Mouse (Mus musculus) hindbrain, embryonic 11.5 days (tissue): ENCODE data around the gene Eddm3b. TPM values are rescaled to one million over a fixed set of nuclear protein-coding genes. Genes with fewer than 3 reads are reported as not detected.

Experiments used
- ATAC-seq: fragments of 200-750 bp; cut with Nextera tagmentation; 2 replicates; pipeline ENCODE4 v1.8.0; 2017; ENCODE audit warnings: mild to moderate bottlenecking, moderate TSS enrichment, moderate library complexity; ENCODE audit not compliant: low FRiP score
- DNase-seq: peaks from one replicate; pipeline ENCODE4 v3.0.0-alpha.2; 2015; ENCODE audit warnings: low spot score
- H3K27ac ChIP-seq: fragments of 300-500 bp; sonication (generic); 2 replicates; pipeline ENCODE4 v1.5.1; 2014; ENCODE audit warnings: mild to moderate bottlenecking, low read depth, low read length
- H3K27me3 ChIP-seq: fragments of 300-500 bp; sonication (generic); 2 replicates; pipeline ENCODE4 v1.6.1; 2014; ENCODE audit warnings: mild to moderate bottlenecking, low read length, moderate library complexity, mixed read lengths; ENCODE audit not compliant: control insufficient read depth, insufficient read depth
- H3K36me3 ChIP-seq: fragments of 300-500 bp; sonication (generic); 2 replicates; pipeline ENCODE4 v1.6.1; 2014; ENCODE audit warnings: mild to moderate bottlenecking, low read length, moderate library complexity, mixed read lengths; ENCODE audit not compliant: control insufficient read depth, insufficient read depth
- H3K4me1 ChIP-seq: fragments of 300-500 bp; sonication (generic); replicated peaks from 2 replicates; pipeline ENCODE4 v1.6.1; 2014; ENCODE audit warnings: low read length, mixed read lengths; ENCODE audit not compliant: control insufficient read depth, insufficient read depth
- H3K4me2 ChIP-seq: fragments of 300-500 bp; sonication (generic); replicated peaks from 2 replicates; pipeline ENCODE4 v1.6.1; 2014; ENCODE audit warnings: mild to moderate bottlenecking, low read depth, low read length
- H3K4me3 ChIP-seq: fragments of 300-500 bp; sonication (generic); 2 replicates; pipeline ENCODE4 v1.5.1; 2014; ENCODE audit warnings: low read depth, low read length
- H3K9ac ChIP-seq: fragments of 300-500 bp; sonication (generic); 2 replicates; pipeline ENCODE4 v1.6.1; 2014; ENCODE audit warnings: low read depth, low read length
- H3K9me3 ChIP-seq: fragments of 300-500 bp; sonication (generic); 2 replicates; pipeline ENCODE4 v1.6.1; 2016; ENCODE audit warnings: low read length; ENCODE audit not compliant: control insufficient read depth
- WGBS: fragments of 180-500 bp; shearing (Covaris S2); extraction: QIAGEN DNeasy Blood & Tissue Kit; methylation state at CpG from one replicate; pipeline ENCODE4 v1.1.7; 2014; 5-methylcytosine and 5-hydroxymethylcytosine counted together
- polyA plus RNA-seq: library from polyadenylated mRNA; unstranded; fragments of >200 nt; fragmentation: Nextera tagmentation; extraction: Ambion mirVana; gene quantifications from 2 replicates; pipeline ENCODE4 v1.2.1, GENCODE M21; 2014

Eddm3b gene
- polyA plus RNA-seq, 1 experiment from 2014 or later: 0.15 TPM

DNA sequence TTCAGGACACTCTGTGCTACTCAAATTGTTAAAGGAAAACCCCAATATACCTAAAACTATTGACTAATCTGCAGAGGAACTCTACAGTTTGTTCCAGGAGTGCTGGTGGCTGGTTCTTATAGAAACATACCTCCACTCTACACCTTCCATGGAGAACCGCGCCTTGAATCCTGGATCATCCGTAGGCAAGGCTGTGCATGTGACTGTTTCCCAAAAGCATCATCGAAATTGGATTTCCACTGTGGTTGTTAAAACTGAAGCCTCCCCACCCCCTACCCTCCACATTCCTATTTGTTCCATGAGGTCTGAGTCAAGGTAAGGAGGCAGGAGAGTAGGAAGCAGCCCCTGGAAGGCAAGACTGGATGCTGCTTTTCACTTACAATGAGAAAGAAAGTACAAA is 30.2 kb downstream of the Eddm3b start:
- no peaks in the 10 kb centered on the region for H3K36me3 ChIP-seq
- DNase-seq (no peak), ATAC-seq (no peak)
- no peaks in the 10 kb centered on the region for H3K4me1 ChIP-seq
- H3K27me3 ChIP-seq: no peaks in the 10 kb centered on the region
- no peak overlapping the region for H3K27ac ChIP-seq
- H3K4me3 ChIP-seq: no peak overlapping the region
- no peaks in the 10 kb centered on the region for H3K9me3 ChIP-seq
- no peak overlapping the region for H3K9ac ChIP-seq
- 93% methylated on average over 4 of the region's 4 CpGs for WGBS
- H3K4me2 ChIP-seq: no peak overlapping the region

DNA sequence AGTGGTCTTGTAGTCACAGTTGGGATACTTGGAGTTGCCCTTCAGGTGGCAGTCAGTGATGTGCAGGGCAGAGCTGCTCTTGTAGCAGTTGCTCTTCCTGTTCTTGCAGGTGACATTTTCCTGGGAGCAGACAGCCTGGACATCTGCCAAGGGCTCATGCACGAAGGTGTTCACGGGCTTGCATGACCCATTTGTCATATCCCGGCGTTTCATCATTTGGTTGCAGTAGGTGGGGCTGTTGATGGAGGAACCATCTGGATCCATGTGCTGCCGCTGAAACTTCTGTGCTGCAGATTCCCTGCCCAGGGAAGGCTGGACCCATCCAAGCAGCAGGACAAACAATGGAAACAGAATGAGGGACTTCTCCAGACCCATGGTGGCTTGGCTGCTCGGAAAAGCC is 31.3 kb downstream of the Eddm3b start:
- no peaks in the 10 kb centered on the region for H3K9me3 ChIP-seq
- H3K27ac ChIP-seq: no peak overlapping the region
- ATAC-seq (no peak), DNase-seq (no peak)
- H3K4me2 ChIP-seq: no peak overlapping the region
- no peaks in the 10 kb centered on the region for H3K27me3 ChIP-seq
- 83% methylated on average over 6 of the region's 6 CpGs for WGBS
- no peaks in the 10 kb centered on the region for H3K4me1 ChIP-seq
- no peak overlapping the region for H3K9ac ChIP-seq
- no peaks in the 10 kb centered on the region for H3K36me3 ChIP-seq
- no peak overlapping the region for H3K4me3 ChIP-seq

DNA sequence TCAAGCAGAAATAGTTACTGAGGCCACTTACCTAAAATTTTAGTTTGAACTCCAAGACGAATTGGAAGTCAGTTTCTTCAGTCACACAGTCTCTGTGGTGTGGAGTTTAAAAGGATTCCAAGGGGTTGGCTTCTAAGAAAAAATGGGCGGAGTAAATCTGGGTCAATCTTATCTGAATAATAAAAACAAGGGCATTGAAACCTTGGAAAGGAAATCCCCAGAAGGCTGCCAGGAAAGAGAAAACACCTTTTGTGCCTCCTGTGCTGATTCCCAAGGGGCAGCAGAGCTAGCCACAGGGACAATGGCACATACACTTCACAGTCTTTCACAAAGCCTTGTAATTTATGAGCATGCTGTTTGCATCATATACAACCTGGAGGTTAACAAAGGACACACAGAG is 32.5 kb downstream of the Eddm3b start, which contains the start of gene Rnase1:
TSS of gene Rnase1 (minus strand) at position 101 of the 400 bp plus-strand sequence.
- no peaks in the 10 kb centered on the region for H3K9me3 ChIP-seq
- no peak within 1 kb of the TSS for H3K27ac ChIP-seq
- ATAC-seq: no peak; the same call in 1 of the 2 replicates
- no peak within 1 kb of the TSS for H3K4me3 ChIP-seq
- H3K9ac ChIP-seq: no peak within 1 kb of the TSS
- no peak for DNase-seq
- no peaks in the 10 kb centered on the region for H3K4me1 ChIP-seq
- H3K27me3 ChIP-seq: no peaks in the 10 kb centered on the region
- no peak within 1 kb of the TSS for H3K4me2 ChIP-seq
- H3K36me3 ChIP-seq: no peaks in the 10 kb centered on the region
- 43% methylated on average over 2 of the region's 2 CpGs for WGBS

DNA sequence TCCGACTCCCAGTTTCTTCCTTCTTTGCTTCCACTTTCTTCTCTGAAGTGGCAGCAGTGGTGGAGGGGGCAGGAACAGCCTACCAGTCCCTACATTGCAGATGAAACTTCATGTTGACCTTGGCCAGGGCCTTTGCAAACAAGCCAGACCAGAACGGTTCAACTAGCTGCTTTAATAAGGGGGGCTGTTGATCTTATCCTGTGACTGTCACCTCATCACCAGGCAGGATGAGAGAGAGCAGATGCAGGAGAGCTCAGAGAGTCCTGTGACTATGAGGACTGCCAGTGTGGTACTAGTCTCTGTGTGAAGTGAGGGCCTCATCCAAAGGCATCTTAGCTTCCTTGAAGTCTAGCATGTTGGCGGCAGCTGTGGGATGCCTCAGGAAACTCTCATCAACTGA is 33.8 kb downstream of the Eddm3b start:
- Histone ChIP-seq H3K4me2 (no peak overlapping the region), H3K4me3 (no peak overlapping the region), H3K9ac (no peak overlapping the region), H3K36me3 (no peaks in the 10 kb centered on the region), H3K4me1 (no peaks in the 10 kb centered on the region), H3K9me3 (no peaks in the 10 kb centered on the region), H3K27me3 (no peaks in the 10 kb centered on the region), H3K27ac (no peak overlapping the region)
- 61% methylated on average over 3 of the region's 3 CpGs for WGBS
- no peak for ATAC-seq
- DNase-seq: no peak

DNA sequence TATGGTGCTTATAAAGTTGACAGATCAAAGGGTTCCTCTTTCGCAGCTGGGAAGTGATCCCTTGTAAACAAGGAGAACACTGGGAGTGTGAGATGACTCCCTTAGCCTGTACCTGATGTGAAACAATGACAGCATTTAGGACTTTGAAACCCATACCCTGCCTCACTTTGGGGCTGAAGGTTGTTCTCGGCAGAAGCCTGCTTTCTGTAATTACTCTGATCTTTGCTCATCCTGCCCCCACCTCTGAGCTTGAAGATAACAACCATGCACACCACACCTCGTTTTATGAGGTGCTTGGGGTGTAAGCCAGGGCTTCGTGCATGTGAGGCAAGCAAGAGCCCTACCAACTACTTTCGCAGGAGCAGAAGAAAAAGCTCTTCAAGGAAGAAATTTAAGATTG is 34.9 kb downstream of the Eddm3b start:
- no peaks in the 10 kb centered on the region for H3K9me3 ChIP-seq
- no peaks in the 10 kb centered on the region for H3K36me3 ChIP-seq
- H3K4me2 ChIP-seq: no peak overlapping the region
- no peak overlapping the region for H3K27ac ChIP-seq
- no peak for DNase-seq
- ATAC-seq: no peak
- H3K9ac ChIP-seq: no peak overlapping the region
- WGBS: 71% methylated on average over 5 of the region's 5 CpGs
- no peak overlapping the region for H3K4me3 ChIP-seq
- no peaks in the 10 kb centered on the region for H3K27me3 ChIP-seq
- H3K4me1 ChIP-seq: no peaks in the 10 kb centered on the region

DNA sequence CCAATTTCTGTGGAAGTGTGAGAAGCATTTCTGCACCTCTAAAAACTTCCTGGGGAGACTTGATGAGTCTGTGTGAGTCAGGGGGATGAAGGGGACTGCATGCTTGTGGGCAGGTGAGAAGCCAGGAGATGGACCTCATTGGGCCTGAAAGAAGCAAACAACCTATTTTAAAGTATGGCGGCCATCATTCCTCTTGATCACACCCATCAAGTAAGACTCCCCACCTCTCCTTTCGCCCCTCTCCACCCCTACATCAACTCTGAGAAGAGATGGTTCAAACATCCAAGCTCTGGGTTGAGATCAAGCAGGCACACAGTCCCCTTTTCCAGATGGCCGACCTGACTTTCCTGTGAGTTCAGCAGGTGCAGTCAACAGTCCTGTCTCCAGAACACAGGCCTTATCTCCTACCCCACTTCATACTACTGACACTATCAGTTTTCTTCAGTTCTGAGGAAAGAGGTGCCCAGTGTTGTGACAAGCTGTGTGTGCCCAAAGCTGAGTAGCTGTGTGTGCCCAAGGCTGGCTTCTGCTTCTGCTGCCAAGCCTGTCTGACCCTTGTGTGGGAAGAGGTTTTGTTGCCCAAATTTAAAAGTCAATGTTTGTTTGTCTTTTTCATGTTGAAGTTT is 36.1 kb downstream of the Eddm3b start:
- WGBS: 92% methylated on average over 3 of the region's 3 CpGs
- Histone ChIP-seq H3K4me1 (no peaks in the 10 kb centered on the region), H3K9ac (no peak overlapping the region), H3K4me2 (no peak overlapping the region), H3K27ac (no peak overlapping the region), H3K9me3 (no peaks in the 10 kb centered on the region), H3K4me3 (no peak overlapping the region), H3K36me3 (no peaks in the 10 kb centered on the region), H3K27me3 (no peaks in the 10 kb centered on the region)
- DNase-seq: no peak
- no peak for ATAC-seq

DNA sequence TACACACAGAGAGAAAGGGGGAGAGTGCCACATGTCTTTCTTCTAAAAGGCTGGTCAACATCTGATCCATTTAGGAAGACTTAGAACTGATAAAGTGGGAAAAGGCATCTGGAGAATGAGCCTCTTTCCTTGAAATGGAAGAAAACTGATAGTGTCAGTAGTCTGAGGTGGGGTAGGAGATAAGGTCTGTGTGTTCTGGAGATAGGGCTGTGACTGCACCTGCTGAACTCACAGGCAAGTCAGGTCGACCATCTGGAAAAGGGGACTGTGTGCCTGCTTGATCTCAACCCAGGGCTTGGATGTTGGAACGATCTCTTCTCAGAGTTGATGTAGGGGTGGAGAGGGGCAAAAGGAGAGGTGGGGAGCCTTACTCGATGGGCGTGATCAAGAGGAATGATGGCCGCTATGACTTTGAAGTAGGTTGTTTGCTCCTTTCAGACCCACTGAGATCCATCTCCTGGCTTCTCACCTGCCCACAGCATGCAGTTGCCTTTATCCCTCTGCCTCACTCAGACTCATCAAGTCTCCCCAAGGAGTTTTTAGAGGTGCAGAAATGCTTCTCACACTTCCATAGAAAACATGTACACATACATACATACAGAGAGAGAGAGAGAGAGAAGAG is 38.1 kb downstream of the Eddm3b start:
- no peak for DNase-seq
- H3K27me3 ChIP-seq: no peaks in the 10 kb centered on the region
- no peak overlapping the region for H3K4me3 ChIP-seq
- whole genome bisulfite sequencing: 85% methylated on average over 5 of the region's 5 CpGs
- no peak overlapping the region for H3K4me2 ChIP-seq
- no peak overlapping the region for H3K27ac ChIP-seq
- H3K4me1 ChIP-seq: no peaks in the 10 kb centered on the region
- no peaks in the 10 kb centered on the region for H3K9me3 ChIP-seq
- no peak overlapping the region for H3K9ac ChIP-seq
- H3K36me3 ChIP-seq: no peaks in the 10 kb centered on the region
- ATAC-seq: no peak

DNA sequence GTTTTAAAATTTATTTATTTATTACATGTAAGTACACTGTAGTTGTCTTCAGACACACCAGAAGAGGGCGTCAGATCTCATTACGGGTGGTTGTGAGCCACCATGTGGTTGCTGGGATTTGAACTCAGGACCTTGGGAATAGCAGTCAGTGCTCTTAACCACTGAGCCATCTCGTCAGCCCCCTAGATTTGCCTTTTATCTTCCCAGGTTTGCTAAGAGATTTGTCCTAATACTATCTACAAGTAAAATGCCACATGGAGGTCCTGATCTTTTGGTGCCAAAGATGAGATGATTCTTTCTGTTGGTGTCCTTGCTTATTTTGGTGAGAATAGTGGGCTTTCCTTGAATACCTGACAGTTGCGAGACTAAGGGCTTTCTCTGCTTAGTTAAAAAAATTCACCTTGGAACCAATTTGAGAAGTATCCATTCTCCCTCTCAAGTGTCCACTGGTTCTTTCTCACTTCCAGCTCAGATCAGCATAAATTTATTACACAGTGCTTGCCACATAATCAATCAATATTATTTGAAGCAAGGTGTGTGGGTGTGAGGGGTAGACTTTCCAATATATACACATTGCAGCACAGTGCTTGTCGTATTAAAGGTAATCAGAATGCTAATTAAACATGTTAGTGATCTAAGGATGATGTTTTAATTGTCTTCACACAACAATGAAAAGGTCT is 42.0 kb downstream of the Eddm3b start:
- DNase-seq (no peak), ATAC-seq (no peak)
- Histone ChIP-seq H3K4me2 (no peak overlapping the region), H3K9ac (no peak overlapping the region), H3K27me3 (no peaks in the 10 kb centered on the region), H3K9me3 (no peaks in the 10 kb centered on the region), H3K27ac (no peak overlapping the region), H3K4me1 (no peaks in the 10 kb centered on the region), H3K36me3 (no peaks in the 10 kb centered on the region), H3K4me3 (no peak overlapping the region)
- WGBS: 87% methylated on average over 5 of the region's 5 CpGs

DNA sequence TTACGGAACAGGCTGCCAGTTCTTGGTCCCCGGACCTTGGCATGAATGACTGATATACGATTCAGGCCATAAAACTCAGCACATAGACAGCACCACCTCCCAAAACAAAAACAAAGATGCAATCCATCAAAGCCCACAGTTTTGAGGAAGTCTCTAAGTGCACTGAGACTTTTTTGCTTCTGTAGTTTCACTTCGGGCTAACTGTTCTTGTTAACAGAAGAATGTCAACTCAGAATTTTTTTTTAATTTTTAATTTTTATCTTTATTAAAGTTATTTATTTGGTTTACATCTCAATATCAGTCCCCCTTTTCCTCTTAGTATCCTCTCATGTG is 42.5 kb downstream of the Eddm3b start:
- ATAC-seq (no peak), DNase-seq (no peak)
- no peaks in the 10 kb centered on the region for H3K27me3 ChIP-seq
- no peaks in the 10 kb centered on the region for H3K4me1 ChIP-seq
- no peak overlapping the region for H3K4me3 ChIP-seq
- H3K36me3 ChIP-seq: no peaks in the 10 kb centered on the region
- H3K27ac ChIP-seq: no peak overlapping the region
- 68% methylated on average over 4 of the region's 4 CpGs for WGBS
- H3K9ac ChIP-seq: no peak overlapping the region
- H3K9me3 ChIP-seq: no peaks in the 10 kb centered on the region
- no peak overlapping the region for H3K4me2 ChIP-seq
